Mouse (Mus musculus) stomach, embryonic 16.5 days (tissue): ENCODE results near the gene Trmu. TPM values are rescaled to one million over a fixed set of nuclear protein-coding genes. Genes with fewer than 3 reads are reported as not detected.

Experiments
- ATAC-seq: fragments of 200-750 bp; cut with Nextera tagmentation; 2 replicates; pipeline ENCODE4 v1.8.0; 2017; ENCODE audit warnings: moderate number of reproducible peaks, moderate TSS enrichment; ENCODE audit not compliant: insufficient read depth, low FRiP score
- H3K27ac ChIP-seq: fragments of 300-500 bp; sonication (generic); 2 replicates; pipeline ENCODE4 v1.5.1; 2014; ENCODE audit warnings: low read length
- H3K27me3 ChIP-seq: fragments of 300-500 bp; sonication (generic); 2 replicates; pipeline ENCODE4 v1.6.1; 2014; ENCODE audit warnings: low read length, control low read depth, mixed read lengths; ENCODE audit not compliant: control insufficient read depth, insufficient read depth
- H3K36me3 ChIP-seq: fragments of 300-500 bp; sonication (generic); 2 replicates; pipeline ENCODE4 v1.6.1; 2014; ENCODE audit warnings: low read length; ENCODE audit not compliant: control insufficient read depth, insufficient read depth
- H3K4me1 ChIP-seq: fragments of 300-500 bp; sonication (generic); 2 replicates; pipeline ENCODE4 v1.6.1; 2014; ENCODE audit warnings: low read length, control low read depth, mixed read lengths; ENCODE audit not compliant: control insufficient read depth, insufficient read depth
- H3K4me2 ChIP-seq: fragments of 300-500 bp; sonication (generic); 2 replicates; pipeline ENCODE4 v1.6.1; 2014; ENCODE audit warnings: low read depth, low read length, mixed read lengths
- H3K4me3 ChIP-seq: fragments of 300-500 bp; sonication (generic); replicated peaks from 2 replicates; pipeline ENCODE4 v1.5.1; 2014; ENCODE audit warnings: mild to moderate bottlenecking, low read length
- H3K9ac ChIP-seq: fragments of 300-500 bp; sonication (generic); 2 replicates; pipeline ENCODE4 v1.6.1; 2014; ENCODE audit warnings: low read length
- H3K9me3 ChIP-seq: fragments of 300-500 bp; sonication (generic); replicated peaks from 2 replicates; pipeline ENCODE4 v1.6.1; 2016; ENCODE audit warnings: low read length, control low read depth; ENCODE audit not compliant: control insufficient read depth
- WGBS: fragments of 180-500 bp; shearing (Covaris S2); extraction: QIAGEN DNeasy Blood & Tissue Kit; methylation state at CpG from one replicate; pipeline ENCODE4 v1.1.7; 2014; 5-methylcytosine and 5-hydroxymethylcytosine counted together
- polyA plus RNA-seq: library from polyadenylated mRNA; unstranded; fragments of >200 nt; fragmentation: Nextera tagmentation; extraction: Ambion mirVana; gene quantifications from 2 replicates; pipeline ENCODE4 v1.2.1, GENCODE M21; 2015

Gene Trmu
- 42.9 and 43.9 TPM in 2 replicates for polyA plus RNA-seq

- peak; percentile 96 for ATAC-seq
- Histone ChIP-seq H3K4me3 (peak within 1 kb of the TSS; percentile 82), H3K27ac (peak within 1 kb of the TSS; percentile 88), H3K36me3 (peaks cover 4% of the 10 kb centered on the region; the same call in 1 of the 2 replicates), H3K4me1 (peaks cover 6% of the 10 kb centered on the region), H3K27me3 (no peaks in the 10 kb centered on the region), H3K9me3 (no peaks in the 10 kb centered on the region), H3K4me2 (peak within 1 kb of the TSS; percentile 84), H3K9ac (peak within 1 kb of the TSS; percentile 92)
- under 1% methylated on average over 43 of the region's 50 CpGs for WGBS
Measured at GRCm38 (mm10) chr15:85878848-85879497, at the start of gene Trmu. Trmu (plus strand) TSS chr15:85879312.

- Histone ChIP-seq H3K4me2 (no peak overlapping the region), H3K4me3 (no peak overlapping the region), H3K27me3 (no peaks in the 10 kb centered on the region), H3K27ac (peak overlapping the region; percentile 26; the same call in 1 of the 2 replicates), H3K9ac (no peak overlapping the region), H3K9me3 (no peaks in the 10 kb centered on the region), H3K4me1 (peaks cover 14% of the 10 kb centered on the region), H3K36me3 (no peaks in the 10 kb centered on the region)
- WGBS: 74% methylated on average over 5 of the region's 5 CpGs
- ATAC-seq: no peak
Measured at GRCm38 (mm10) chr15:85829470-85829869, 49.6 kb upstream of the Trmu start.

GRCm38 (mm10) chr15:85831954-85832590, 47.0 kb upstream of the Trmu start, which contains the start of gene Ttc38:
Ttc38 (plus strand) TSS chr15:85832306.
- under 1% methylated on average over 27 of the region's 27 CpGs for WGBS

GRCm38 (mm10) chr15:85832599-85832998, 46.5 kb upstream of the Trmu start:
- ATAC-seq: no peak
- H3K4me1 ChIP-seq: peaks cover 14% of the 10 kb centered on the region
- peak overlapping the region; percentile 78 for H3K9ac ChIP-seq
- no peaks in the 10 kb centered on the region for H3K27me3 ChIP-seq
- H3K36me3 ChIP-seq: no peaks in the 10 kb centered on the region
- peak overlapping the region; percentile 46; the same call in 1 of the 2 replicates for H3K27ac ChIP-seq
- 41% methylated on average over 8 of the region's 8 CpGs for WGBS
- peak overlapping the region; percentile 64 for H3K4me3 ChIP-seq
- H3K9me3 ChIP-seq: no peaks in the 10 kb centered on the region
- H3K4me2 ChIP-seq: peak overlapping the region; percentile 78

More at GRCm38 (mm10) chr15:85831954-85832590, 47.0 kb upstream of the Trmu start, which contains the start of gene Ttc38:
- H3K9me3 ChIP-seq: no peaks in the 10 kb centered on the region
- H3K9ac ChIP-seq: peak within 1 kb of the TSS; percentile 78
- H3K4me1 ChIP-seq: peaks cover 14% of the 10 kb centered on the region
- H3K4me2 ChIP-seq: peak within 1 kb of the TSS; percentile 78
- ATAC-seq: peak; percentile 91
- H3K27me3 ChIP-seq: no peaks in the 10 kb centered on the region
- no peaks in the 10 kb centered on the region for H3K36me3 ChIP-seq
- peak within 1 kb of the TSS; percentile 46; the same call in 1 of the 2 replicates for H3K27ac ChIP-seq
- peak within 1 kb of the TSS; percentile 64 for H3K4me3 ChIP-seq

- Histone ChIP-seq H3K4me1 (peaks cover 8% of the 10 kb centered on the region; the same call in 1 of the 2 replicates), H3K27me3 (no peaks in the 10 kb centered on the region), H3K36me3 (no peaks in the 10 kb centered on the region), H3K4me3 (no peak overlapping the region), H3K27ac (no peak overlapping the region), H3K9me3 (no peaks in the 10 kb centered on the region), H3K9ac (no peak overlapping the region), H3K4me2 (no peak overlapping the region)
- 58% methylated on average over 3 of the region's 3 CpGs for WGBS
- no peak for ATAC-seq
Measured at GRCm38 (mm10) chr15:85835335-85835734, 43.8 kb upstream of the Trmu start.

- no peaks in the 10 kb centered on the region for H3K27me3 ChIP-seq
- H3K36me3 ChIP-seq: no peaks in the 10 kb centered on the region
- no peaks in the 10 kb centered on the region for H3K9me3 ChIP-seq
- no peak overlapping the region for H3K4me3 ChIP-seq
- 0 out of 2 replicates have a peak, but pooled peaks cover 3% of the 10 kb centered on the region for H3K4me1 ChIP-seq
- 83% methylated on average over 5 of the region's 5 CpGs for WGBS
- H3K9ac ChIP-seq: no peak overlapping the region
- no peak for ATAC-seq
- no peak overlapping the region for H3K4me2 ChIP-seq
- no peak overlapping the region for H3K27ac ChIP-seq
Measured at GRCm38 (mm10) chr15:85836887-85837286, 42.2 kb upstream of the Trmu start.

GRCm38 (mm10) chr15:85840983-85841382, 38.1 kb upstream of the Trmu start:
- peaks cover 3% of the 10 kb centered on the region; the same call in 1 of the 2 replicates for H3K36me3 ChIP-seq
- H3K4me2 ChIP-seq: no peak overlapping the region
- H3K9me3 ChIP-seq: no peaks in the 10 kb centered on the region
- no peaks in the 10 kb centered on the region for H3K27me3 ChIP-seq
- ATAC-seq: no peak
- 44% methylated on average over 6 of the region's 6 CpGs for WGBS
- no peak overlapping the region for H3K9ac ChIP-seq
- no peak overlapping the region for H3K4me3 ChIP-seq
- no peak overlapping the region for H3K27ac ChIP-seq
- no peaks in the 10 kb centered on the region for H3K4me1 ChIP-seq

- H3K4me1 ChIP-seq: no peaks in the 10 kb centered on the region
- H3K27ac ChIP-seq: no peak overlapping the region
- no peaks in the 10 kb centered on the region for H3K9me3 ChIP-seq
- no peak overlapping the region for H3K4me3 ChIP-seq
- H3K27me3 ChIP-seq: no peaks in the 10 kb centered on the region
- ATAC-seq: no peak
- H3K9ac ChIP-seq: no peak overlapping the region
- no peak overlapping the region for H3K4me2 ChIP-seq
- WGBS: 73% methylated on average over 5 of the region's 5 CpGs
- peaks cover 3% of the 10 kb centered on the region; the same call in 1 of the 2 replicates for H3K36me3 ChIP-seq
Measured at GRCm38 (mm10) chr15:85841796-85842360, 37.2 kb upstream of the Trmu start.

GRCm38 (mm10) chr15:85845071-85845470, 34.0 kb upstream of the Trmu start:
- Histone ChIP-seq H3K4me2 (no peak overlapping the region), H3K36me3 (peaks cover 3% of the 10 kb centered on the region; the same call in 1 of the 2 replicates), H3K4me1 (no peaks in the 10 kb centered on the region), H3K9ac (no peak overlapping the region), H3K27ac (no peak overlapping the region), H3K27me3 (no peaks in the 10 kb centered on the region), H3K4me3 (no peak overlapping the region), H3K9me3 (no peaks in the 10 kb centered on the region)
- no peak for ATAC-seq
